Mouse (Mus musculus): ENCODE results near the gene Sez6. TPM values are rescaled to one million over a fixed set of nuclear protein-coding genes. Genes with fewer than 3 reads are reported as not detected.

Gene Sez6
- polyA plus RNA-seq, 1 experiment from 2014 or later, result 13.8 TPM

DNA sequence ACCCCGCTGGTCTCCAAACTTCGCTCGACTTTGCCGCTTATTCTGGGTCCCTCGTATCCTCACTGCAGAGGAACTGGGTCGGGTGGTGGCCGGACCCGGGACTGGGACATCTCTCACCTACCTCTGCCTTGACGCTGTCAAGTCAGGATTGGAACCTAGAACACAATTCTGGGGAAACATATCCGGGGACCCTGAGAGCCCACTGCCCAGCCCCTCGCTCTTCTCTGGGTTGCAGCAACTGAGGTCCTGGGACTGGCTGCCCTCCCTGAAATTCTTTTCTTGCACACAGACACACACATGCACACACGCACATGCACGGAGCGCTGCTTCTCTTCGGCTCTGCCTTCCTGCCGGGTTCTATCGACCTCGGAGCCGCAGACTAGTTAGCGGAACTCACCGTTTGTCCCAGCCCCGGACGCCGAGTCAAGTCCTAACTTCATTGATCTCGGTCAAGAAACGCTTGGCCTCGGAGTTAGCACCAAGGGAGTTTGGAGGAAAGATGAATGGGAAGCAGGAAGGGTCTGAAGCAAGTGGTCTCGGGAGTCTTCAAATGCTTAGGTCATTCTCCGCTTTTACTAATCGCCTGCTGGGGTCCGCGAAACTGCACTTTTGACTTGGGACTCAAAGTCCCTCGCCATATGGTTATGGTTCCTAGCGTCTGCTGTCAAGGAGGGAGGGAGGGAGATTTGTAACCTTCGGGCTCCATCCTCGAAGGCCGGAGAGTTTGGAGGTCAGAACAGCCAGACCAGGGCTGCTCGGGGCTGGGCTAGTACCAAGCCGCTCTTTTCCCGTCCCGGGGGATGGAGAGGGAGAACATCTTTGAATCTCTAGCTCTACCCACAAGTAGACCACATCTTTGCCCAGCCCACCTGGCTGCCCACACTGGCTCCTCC lies 1.2 kb downstream of the Sez6 start:
- H3K9ac ChIP-seq (ENCODE audit: low read length), result no peak overlapping the region; the same call in 1 of the 2 replicates
- ATAC-seq (ENCODE audit: insufficient read depth, low FRiP score, low TSS enrichment) (0 out of 2 replicates have a peak, but pooled peaks have one; percentile 20), DNase-seq (ENCODE audit: low spot score) (no peak)
- H3K27ac ChIP-seq (ENCODE audit: low read depth, low read length), result no peak overlapping the region
- no peaks in the 10 kb centered on the region for H3K9me3 ChIP-seq (ENCODE audit: control insufficient read depth, low read length)
- H3K36me3 ChIP-seq (ENCODE audit: control insufficient read depth, insufficient read depth, low read length), result no peaks in the 10 kb centered on the region
- WGBS, result 1% methylated on average over 41 of the region's 41 CpGs
- H3K4me2 ChIP-seq (ENCODE audit: low read depth), result peak overlapping the region; percentile 94
- peaks cover 10% of the 10 kb centered on the region for H3K4me1 ChIP-seq (ENCODE audit: control insufficient read depth, insufficient read depth, low read length)
- peak overlapping the region; percentile 54 for H3K4me3 ChIP-seq (ENCODE audit: low read depth, low read length)
- H3K27me3 ChIP-seq (ENCODE audit: control insufficient read depth, insufficient read depth, low read length), result peaks cover 60% of the 10 kb centered on the region

DNA sequence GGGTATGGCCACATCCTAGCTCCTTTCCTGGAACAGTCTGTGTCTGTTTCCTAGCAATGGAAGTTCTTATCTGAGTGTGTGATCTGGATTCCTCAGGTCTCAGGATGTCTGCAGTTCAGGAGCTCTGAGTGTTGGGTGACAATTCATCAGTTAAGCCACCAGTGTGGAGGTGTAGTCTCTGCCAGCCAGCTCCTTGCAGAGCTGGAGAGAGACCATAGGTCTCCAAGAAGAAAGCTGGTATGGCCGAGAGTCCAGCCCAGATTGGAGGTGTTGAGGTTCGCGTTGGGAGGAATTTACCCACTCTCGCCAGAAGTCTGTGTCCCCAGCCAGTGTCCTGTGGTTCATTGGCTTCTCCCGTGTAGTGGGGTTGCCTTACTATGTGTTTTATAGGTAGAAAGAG lies 2.0 kb downstream of the Sez6 start:
- Histone ChIP-seq H3K9ac (ENCODE audit: low read length) (no peak overlapping the region), H3K4me1 (ENCODE audit: control insufficient read depth, insufficient read depth, low read length) (peaks cover 10% of the 10 kb centered on the region), H3K36me3 (ENCODE audit: control insufficient read depth, insufficient read depth, low read length) (no peaks in the 10 kb centered on the region), H3K4me2 (ENCODE audit: low read depth) (peak overlapping the region; percentile 94), H3K27ac (ENCODE audit: low read depth, low read length) (no peak overlapping the region), H3K9me3 (ENCODE audit: control insufficient read depth, low read length) (no peaks in the 10 kb centered on the region), H3K27me3 (ENCODE audit: control insufficient read depth, insufficient read depth, low read length) (peaks cover 60% of the 10 kb centered on the region), H3K4me3 (ENCODE audit: low read depth, low read length) (peak overlapping the region; percentile 54)
- ATAC-seq (ENCODE audit: insufficient read depth, low FRiP score, low TSS enrichment), result no peak
- DNase-seq (ENCODE audit: low spot score), result no peak
- 48% methylated on average over 5 of the region's 5 CpGs for whole genome bisulfite sequencing

DNA sequence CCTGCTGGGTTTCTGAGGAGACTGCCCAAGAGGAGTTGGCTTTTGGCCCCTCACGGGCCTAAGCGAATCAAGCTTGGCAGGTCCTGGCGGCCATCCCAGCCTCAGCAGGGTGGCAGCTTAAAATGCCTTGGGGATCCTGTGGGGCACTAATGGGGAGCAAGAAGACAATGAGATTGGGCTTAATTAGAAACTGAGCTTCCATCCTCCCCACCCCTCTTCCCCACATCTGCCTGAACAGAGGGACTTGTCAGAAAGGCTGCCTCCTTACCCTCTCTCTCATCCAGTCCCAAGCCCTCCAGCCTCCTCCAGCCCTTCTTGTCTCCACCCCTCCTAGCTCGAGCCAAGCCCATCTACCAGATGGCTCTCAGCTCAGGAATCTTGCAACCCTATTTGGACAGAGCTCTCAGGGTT lies 3.5 kb downstream of the Sez6 start:
- WGBS, result 7% methylated on average over 4 of the region's 4 CpGs
- Histone ChIP-seq H3K36me3 (ENCODE audit: control insufficient read depth, insufficient read depth, low read length) (no peaks in the 10 kb centered on the region), H3K4me1 (ENCODE audit: control insufficient read depth, insufficient read depth, low read length) (peaks cover 10% of the 10 kb centered on the region), H3K4me2 (ENCODE audit: low read depth) (no peak overlapping the region), H3K27me3 (ENCODE audit: control insufficient read depth, insufficient read depth, low read length) (peaks cover 68% of the 10 kb centered on the region), H3K9me3 (ENCODE audit: control insufficient read depth, low read length) (no peaks in the 10 kb centered on the region), H3K9ac (ENCODE audit: low read length) (no peak overlapping the region), H3K4me3 (ENCODE audit: low read depth, low read length) (no peak overlapping the region), H3K27ac (ENCODE audit: low read depth, low read length) (no peak overlapping the region)
- DNase-seq (ENCODE audit: low spot score), result no peak
- no peak for ATAC-seq (ENCODE audit: insufficient read depth, low FRiP score, low TSS enrichment)

DNA sequence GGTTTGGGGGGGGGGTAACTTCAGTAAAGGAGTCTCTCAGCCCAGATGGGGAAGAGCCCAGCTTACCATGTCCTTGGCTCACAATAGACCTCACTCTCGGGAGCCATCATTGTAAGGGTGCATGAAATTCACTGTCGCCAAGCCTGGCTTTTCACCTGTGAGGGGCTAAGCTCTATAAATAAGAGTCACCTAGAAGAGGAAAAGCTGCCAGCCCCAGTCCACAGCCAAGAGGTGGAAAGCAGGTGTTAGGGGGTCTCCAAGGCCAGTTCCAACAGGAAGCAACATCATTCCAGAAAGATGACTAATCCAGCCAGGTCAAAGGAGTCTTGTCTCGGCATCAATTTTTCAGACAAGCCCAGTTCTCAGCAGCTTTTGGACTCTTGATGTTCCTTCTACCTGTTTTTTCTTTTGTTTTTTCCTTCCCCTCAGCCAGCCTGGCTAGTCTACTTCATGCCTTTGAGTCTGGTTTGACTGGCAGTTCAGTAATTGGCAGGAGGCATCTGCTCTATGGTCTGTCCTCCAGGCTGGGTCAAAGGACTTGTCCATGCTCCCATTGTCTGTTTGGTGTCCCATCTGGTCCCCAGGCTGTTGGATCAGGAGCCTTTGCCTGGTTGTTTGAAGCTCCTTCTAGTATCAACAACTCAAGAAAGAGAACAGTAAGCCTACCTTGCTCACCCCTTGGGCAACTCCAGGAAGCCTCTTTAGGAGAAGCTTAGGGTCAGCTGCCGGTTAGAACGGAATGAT lies 4.1 kb downstream of the Sez6 start:
- Histone ChIP-seq H3K27ac (ENCODE audit: low read depth, low read length) (no peak overlapping the region), H3K4me2 (ENCODE audit: low read depth) (no peak overlapping the region), H3K36me3 (ENCODE audit: control insufficient read depth, insufficient read depth, low read length) (no peaks in the 10 kb centered on the region), H3K9me3 (ENCODE audit: control insufficient read depth, low read length) (no peaks in the 10 kb centered on the region), H3K9ac (ENCODE audit: low read length) (no peak overlapping the region), H3K4me1 (ENCODE audit: control insufficient read depth, insufficient read depth, low read length) (peaks cover 10% of the 10 kb centered on the region), H3K27me3 (ENCODE audit: control insufficient read depth, insufficient read depth, low read length) (peaks cover 74% of the 10 kb centered on the region), H3K4me3 (ENCODE audit: low read depth, low read length) (no peak overlapping the region)
- ATAC-seq (ENCODE audit: insufficient read depth, low FRiP score, low TSS enrichment) (no peak), DNase-seq (ENCODE audit: low spot score) (no peak)
- WGBS, result 66% methylated on average over 5 of the region's 5 CpGs

DNA sequence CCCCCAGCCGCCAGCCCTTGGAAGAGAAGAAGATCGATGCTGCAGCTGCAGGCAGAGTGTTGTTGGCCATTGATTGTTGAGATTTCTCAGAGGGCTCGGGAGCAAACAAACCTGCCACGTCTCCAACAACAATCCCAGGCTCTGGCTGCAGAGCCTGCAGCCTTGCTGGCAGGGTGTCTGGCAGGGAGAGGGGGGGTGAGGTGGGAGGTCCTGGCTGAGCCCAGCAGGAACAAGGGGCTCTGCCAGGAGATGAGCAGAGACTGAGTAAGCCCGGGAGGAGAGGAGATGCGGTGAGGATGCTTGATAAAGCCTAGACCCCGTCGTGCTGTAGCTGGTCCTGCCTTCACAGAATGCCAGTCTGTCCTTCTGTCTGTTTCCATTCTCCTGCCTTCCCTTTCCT lies 6.2 kb downstream of the Sez6 start:
- H3K4me3 ChIP-seq (ENCODE audit: low read depth, low read length), result no peak overlapping the region
- no peak for ATAC-seq (ENCODE audit: insufficient read depth, low FRiP score, low TSS enrichment)
- peaks cover 70% of the 10 kb centered on the region for H3K27me3 ChIP-seq (ENCODE audit: control insufficient read depth, insufficient read depth, low read length)
- no peaks in the 10 kb centered on the region for H3K9me3 ChIP-seq (ENCODE audit: control insufficient read depth, low read length)
- H3K4me1 ChIP-seq (ENCODE audit: control insufficient read depth, insufficient read depth, low read length), result peaks cover 8% of the 10 kb centered on the region
- WGBS, result 18% methylated on average over 8 of the region's 8 CpGs
- H3K36me3 ChIP-seq (ENCODE audit: control insufficient read depth, insufficient read depth, low read length), result no peaks in the 10 kb centered on the region
- H3K27ac ChIP-seq (ENCODE audit: low read depth, low read length), result no peak overlapping the region
- no peak overlapping the region for H3K9ac ChIP-seq (ENCODE audit: low read length)
- H3K4me2 ChIP-seq (ENCODE audit: low read depth), result no peak overlapping the region
- no peak for DNase-seq (ENCODE audit: low spot score)

DNA sequence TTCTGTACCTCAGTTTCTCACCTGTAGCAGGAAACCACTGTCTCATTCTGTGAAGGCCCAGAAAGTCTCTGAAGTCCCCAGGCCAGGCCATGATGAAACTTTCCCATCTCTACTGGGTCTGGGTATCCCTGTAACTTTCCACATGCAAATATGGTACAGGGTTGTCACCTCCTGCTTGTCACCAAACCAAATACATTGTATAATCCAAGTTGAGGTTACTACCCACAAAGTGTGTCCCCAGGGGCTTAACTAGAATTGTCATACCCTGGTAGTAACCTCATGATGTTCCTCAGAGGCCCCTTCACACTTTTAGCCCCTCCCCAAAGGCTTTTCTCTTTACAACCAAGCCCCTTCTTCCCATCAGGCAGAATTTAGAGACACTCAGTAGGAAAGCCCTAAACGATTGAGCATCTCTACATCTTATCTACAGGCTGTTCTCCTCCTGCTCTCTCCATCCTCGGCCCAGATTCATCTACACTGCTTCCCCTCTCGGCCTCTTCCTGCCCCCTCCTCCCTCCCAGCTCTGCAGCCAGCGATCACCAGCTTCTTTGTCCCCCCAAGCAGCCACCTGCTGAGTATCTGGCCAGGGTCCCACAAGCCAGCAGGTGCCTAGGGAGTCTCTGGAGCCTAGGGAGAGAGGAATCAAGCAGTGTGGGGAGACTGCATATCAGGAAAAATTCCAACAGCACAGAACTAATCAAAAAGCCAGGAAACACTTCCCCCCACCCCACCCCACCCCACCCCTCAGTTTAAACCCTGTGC lies 7.2 kb downstream of the Sez6 start:
- H3K9ac ChIP-seq (ENCODE audit: low read length), result no peak overlapping the region
- DNase-seq (ENCODE audit: low spot score), result no peak
- H3K36me3 ChIP-seq (ENCODE audit: control insufficient read depth, insufficient read depth, low read length), result no peaks in the 10 kb centered on the region
- H3K4me2 ChIP-seq (ENCODE audit: low read depth), result no peak overlapping the region
- peaks cover 12% of the 10 kb centered on the region for H3K4me1 ChIP-seq (ENCODE audit: control insufficient read depth, insufficient read depth, low read length)
- H3K4me3 ChIP-seq (ENCODE audit: low read depth, low read length), result no peak overlapping the region
- no peak for ATAC-seq (ENCODE audit: insufficient read depth, low FRiP score, low TSS enrichment)
- H3K9me3 ChIP-seq (ENCODE audit: control insufficient read depth, low read length), result no peaks in the 10 kb centered on the region
- 18% methylated on average over 4 of the region's 4 CpGs for WGBS
- peaks cover 64% of the 10 kb centered on the region for H3K27me3 ChIP-seq (ENCODE audit: control insufficient read depth, insufficient read depth, low read length)
- H3K27ac ChIP-seq (ENCODE audit: low read depth, low read length), result no peak overlapping the region

DNA sequence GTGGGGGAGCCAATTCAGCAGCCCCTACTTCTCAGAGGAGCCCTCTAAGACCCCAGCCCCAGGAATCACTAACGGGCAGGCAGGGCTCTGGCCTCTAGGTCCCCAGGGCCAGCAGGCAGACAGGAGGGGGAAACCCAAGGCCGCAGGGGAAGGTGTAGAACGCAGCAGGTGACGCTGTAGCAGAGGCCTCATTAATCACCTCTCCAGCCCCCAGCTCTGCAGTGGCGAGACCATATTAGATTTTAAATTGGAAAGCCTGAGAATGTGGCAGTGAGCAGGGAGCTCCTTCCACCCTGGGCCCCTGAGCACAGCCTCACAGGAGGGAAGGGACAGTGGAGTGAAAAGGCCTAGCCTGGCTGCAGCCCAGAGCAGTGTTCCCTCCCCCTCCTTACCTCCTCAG lies 11.6 kb downstream of the Sez6 start:
- H3K4me3 ChIP-seq (ENCODE audit: low read depth, low read length), result no peak overlapping the region
- ATAC-seq (ENCODE audit: insufficient read depth, low FRiP score, low TSS enrichment) (no peak), DNase-seq (ENCODE audit: low spot score) (peak; percentile 40)
- peaks cover 29% of the 10 kb centered on the region for H3K27me3 ChIP-seq (ENCODE audit: control insufficient read depth, insufficient read depth, low read length)
- H3K36me3 ChIP-seq (ENCODE audit: control insufficient read depth, insufficient read depth, low read length), result no peaks in the 10 kb centered on the region
- H3K27ac ChIP-seq (ENCODE audit: low read depth, low read length), result 0 out of 2 replicates have a peak overlapping the region, but pooled peaks have one; percentile 24
- no peak overlapping the region for H3K4me2 ChIP-seq (ENCODE audit: low read depth)
- no peaks in the 10 kb centered on the region for H3K9me3 ChIP-seq (ENCODE audit: control insufficient read depth, low read length)
- 12% methylated on average over 5 of the region's 5 CpGs for WGBS
- peaks cover 9% of the 10 kb centered on the region for H3K4me1 ChIP-seq (ENCODE audit: control insufficient read depth, insufficient read depth, low read length)
- H3K9ac ChIP-seq (ENCODE audit: low read length), result no peak overlapping the region

DNA sequence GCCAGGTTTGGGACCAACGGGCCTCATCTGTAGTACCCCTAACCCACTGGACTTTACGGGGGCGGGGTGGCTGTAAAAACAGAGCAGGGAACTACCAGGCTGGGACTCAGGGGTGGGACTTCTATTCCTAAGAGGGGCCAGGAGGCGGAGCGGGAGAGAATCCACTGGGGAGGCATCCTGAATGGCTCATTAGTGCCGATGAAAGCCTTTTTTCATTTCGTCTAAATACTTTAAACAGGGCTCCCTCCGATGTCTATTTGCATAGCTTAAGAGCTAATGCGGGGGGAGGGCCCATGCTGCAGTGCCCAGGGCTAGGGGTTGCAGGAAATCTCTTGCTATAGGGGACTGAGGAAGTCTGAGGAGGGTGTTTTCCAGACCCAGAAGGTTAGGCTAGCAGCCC lies 17.3 kb downstream of the Sez6 start:
- Histone ChIP-seq H3K4me1 (ENCODE audit: control insufficient read depth, insufficient read depth, low read length) (peaks cover 6% of the 10 kb centered on the region; the same call in 1 of the 2 replicates), H3K9ac (ENCODE audit: low read length) (no peak overlapping the region), H3K27me3 (ENCODE audit: control insufficient read depth, insufficient read depth, low read length) (peaks cover 29% of the 10 kb centered on the region), H3K4me2 (ENCODE audit: low read depth) (no peak overlapping the region), H3K9me3 (ENCODE audit: control insufficient read depth, low read length) (no peaks in the 10 kb centered on the region), H3K4me3 (ENCODE audit: low read depth, low read length) (no peak overlapping the region), H3K27ac (ENCODE audit: low read depth, low read length) (no peak overlapping the region), H3K36me3 (ENCODE audit: control insufficient read depth, insufficient read depth, low read length) (no peaks in the 10 kb centered on the region)
- ATAC-seq (ENCODE audit: insufficient read depth, low FRiP score, low TSS enrichment), result peak; percentile 50
- WGBS, result 3% methylated on average over 9 of the region's 9 CpGs
- peak; percentile 62 for DNase-seq (ENCODE audit: low spot score)
